Mouse (Mus musculus) NIH3T3 (cell line): Measurements from ENCODE around the gene Ltf.
A peak's percentile ranks its signal among the peaks of the same experiment; 100 is the strongest.

ENCODE experiments used
- DNase-seq: peaks from one replicate; pipeline ENCODE4 v3.0.0-alpha.2; 2012; ENCODE audit warnings: low read depth

Ltf gene

GRCm38 (mm10) chr9:111039966-111040365 lies 20.9 kb downstream of the Ltf start:
- peak; percentile 14 for DNase-seq

GRCm38 (mm10) chr9:111042266-111042665 lies 23.2 kb downstream of the Ltf start:
- no peak for DNase-seq

- DNase-seq: no peak
Observed at GRCm38 (mm10) chr9:111046222-111046621, 27.2 kb downstream of the Ltf start.

- peak; percentile 3 for DNase-seq
Observed at GRCm38 (mm10) chr9:111047266-111047665, 28.2 kb downstream of the Ltf start.

- no peak for DNase-seq
Observed at GRCm38 (mm10) chr9:111048452-111048851, 29.4 kb downstream of the Ltf start.

- no peak for DNase-seq
Observed at GRCm38 (mm10) chr9:111054923-111055322, 35.9 kb downstream of the Ltf start.

- DNase-seq: no peak
Observed at GRCm38 (mm10) chr9:111055800-111056518, 36.9 kb downstream of the Ltf start.

GRCm38 (mm10) chr9:111056519-111056797 lies 37.4 kb downstream of the Ltf start:
- DNase-seq: no peak

- DNase-seq: peak; percentile 15
Observed at GRCm38 (mm10) chr9:111056798-111057543, 37.9 kb downstream of the Ltf start, which contains the start of gene Ccrl2. Gene Ccrl2, minus strand, starts transcription at chr9:111057519.

- no peak for DNase-seq
Observed at GRCm38 (mm10) chr9:111057544-111058370, 38.7 kb downstream of the Ltf start.

- no peak for DNase-seq
Observed at GRCm38 (mm10) chr9:111058943-111059556, 40.0 kb downstream of the Ltf start.

- DNase-seq: no peak
Observed at GRCm38 (mm10) chr9:111062840-111063239, 43.8 kb downstream of the Ltf start.

GRCm38 (mm10) chr9:111067052-111067451 lies 48.0 kb downstream of the Ltf start:
- DNase-seq: no peak

- peak; percentile 43 for DNase-seq
Observed at GRCm38 (mm10) chr9:111070546-111070961, 51.5 kb downstream of the Ltf start.

GRCm38 (mm10) chr9:111072175-111072574 lies 53.1 kb downstream of the Ltf start:
- peak; percentile 50 for DNase-seq

- DNase-seq: no peak
Observed at GRCm38 (mm10) chr9:111072971-111073370, 53.9 kb downstream of the Ltf start.

GRCm38 (mm10) chr9:111077745-111078144 lies 58.7 kb downstream of the Ltf start:
- peak; percentile 30 for DNase-seq

GRCm38 (mm10) chr9:111080801-111081200 lies 61.7 kb downstream of the Ltf start:
- DNase-seq: no peak

GRCm38 (mm10) chr9:111081765-111082164 lies 62.7 kb downstream of the Ltf start:
- DNase-seq: no peak

- DNase-seq: no peak
Observed at GRCm38 (mm10) chr9:111085329-111085728, 66.3 kb downstream of the Ltf start.

- no peak for DNase-seq
Observed at GRCm38 (mm10) chr9:111086137-111086536, 67.1 kb downstream of the Ltf start.

- DNase-seq: no peak
Observed at GRCm38 (mm10) chr9:111086995-111087606, 68.0 kb downstream of the Ltf start.
